Mouse (Mus musculus): Measurements from ENCODE around the gene Spsb2.
A peak's percentile ranks its signal among the peaks of the same experiment; 100 is the strongest.
"Not testable (repeated sequence)": the region's sequence is repeated elsewhere in the genome, so short reads cannot be mapped to it uniquely, and the experiment has no call there.

Spsb2 gene

DNA sequence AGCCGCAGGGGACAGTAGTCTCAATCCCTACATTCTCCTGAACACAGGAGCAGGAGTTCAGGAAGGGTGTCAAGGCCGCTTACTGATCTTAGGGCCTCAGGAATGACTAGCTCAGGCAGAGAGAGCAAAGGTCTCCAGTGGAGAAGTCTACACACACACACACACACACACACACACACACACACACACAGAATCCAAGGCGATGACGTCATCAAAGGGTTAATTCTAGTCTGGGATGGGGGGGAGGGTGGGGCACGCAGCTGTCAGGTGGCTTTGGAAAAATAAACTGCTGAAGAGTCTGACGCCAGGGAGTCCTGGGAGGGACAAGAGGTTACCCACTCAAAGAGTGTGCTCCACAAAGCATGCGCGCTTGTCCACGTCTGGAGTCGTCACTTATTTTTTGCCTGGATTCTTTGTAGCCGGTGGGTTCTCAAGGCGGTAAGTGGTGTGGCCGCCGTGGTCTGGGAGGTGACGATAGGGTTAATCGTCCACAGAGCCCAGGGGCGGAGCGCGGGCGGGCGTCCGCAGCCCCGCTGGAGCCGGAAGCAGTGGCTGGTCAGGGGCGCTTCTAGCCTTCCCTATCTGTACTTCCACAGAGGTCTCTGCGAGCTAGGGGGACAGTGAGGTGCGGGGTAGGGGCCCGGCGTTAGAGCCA, at the start of gene Spsb2:
Gene Spsb2, plus strand, starts transcription at position 304 of the 655 bp plus-strand sequence.
- peak; percentile 60 for DNase-seq

GRCm38 (mm10) chr6:124758849-124759232, 49.6 kb upstream of the Spsb2 start:
- DNase-seq, result peak; percentile 30

GRCm38 (mm10) chr6:124759259-124759658, 49.2 kb upstream of the Spsb2 start:
- peak; percentile 83 for DNase-seq

- DNase-seq, result no peak
These were observed 42.5 kb upstream of the Spsb2 start for GRCm38 (mm10) chr6:124765951-124766350.

- DNase-seq, result no peak
These were observed 40.9 kb upstream of the Spsb2 start for GRCm38 (mm10) chr6:124767536-124767919.

DNA sequence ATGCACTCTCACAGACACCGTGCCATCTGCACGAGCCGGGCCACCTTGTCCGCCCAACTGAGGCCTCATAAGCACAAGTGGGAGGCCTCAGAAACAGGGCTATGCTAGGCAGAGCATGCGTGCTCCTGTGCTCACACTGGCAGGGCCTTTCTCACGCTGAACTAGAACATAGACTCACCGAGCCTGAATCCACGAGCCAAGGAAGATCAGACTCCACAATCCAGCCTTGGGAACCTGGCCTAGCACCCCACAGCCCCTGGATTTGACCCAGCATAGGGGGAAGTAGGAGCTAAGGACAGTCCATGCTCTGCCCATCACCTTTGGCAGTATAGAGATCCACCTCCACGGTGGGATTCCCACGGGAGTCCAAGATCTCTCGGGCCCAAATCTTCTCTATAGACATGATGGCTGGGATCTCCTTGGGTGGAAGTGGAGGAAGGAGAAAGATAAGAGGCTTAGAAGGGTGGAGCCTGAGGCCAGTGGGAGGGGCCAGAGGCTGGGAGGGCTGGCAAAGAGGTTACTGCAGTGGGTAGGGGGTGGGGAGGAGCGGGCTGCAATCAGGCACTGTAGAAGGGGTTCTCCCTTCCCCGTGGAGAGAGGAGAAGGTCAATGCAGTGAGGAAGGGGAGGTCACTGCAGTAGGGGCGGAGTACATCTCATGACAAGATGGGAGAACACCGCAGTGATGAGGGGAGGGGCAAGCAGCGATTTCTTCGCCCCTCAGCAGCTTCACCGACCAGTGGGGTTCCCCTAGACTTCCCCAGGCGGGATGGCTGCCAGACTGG, 40.3 kb upstream of the Spsb2 start:
- peak; percentile 71 for DNase-seq

- DNase-seq, result no peak
These were observed 39.8 kb upstream of the Spsb2 start for GRCm38 (mm10) chr6:124768704-124769044.

DNA sequence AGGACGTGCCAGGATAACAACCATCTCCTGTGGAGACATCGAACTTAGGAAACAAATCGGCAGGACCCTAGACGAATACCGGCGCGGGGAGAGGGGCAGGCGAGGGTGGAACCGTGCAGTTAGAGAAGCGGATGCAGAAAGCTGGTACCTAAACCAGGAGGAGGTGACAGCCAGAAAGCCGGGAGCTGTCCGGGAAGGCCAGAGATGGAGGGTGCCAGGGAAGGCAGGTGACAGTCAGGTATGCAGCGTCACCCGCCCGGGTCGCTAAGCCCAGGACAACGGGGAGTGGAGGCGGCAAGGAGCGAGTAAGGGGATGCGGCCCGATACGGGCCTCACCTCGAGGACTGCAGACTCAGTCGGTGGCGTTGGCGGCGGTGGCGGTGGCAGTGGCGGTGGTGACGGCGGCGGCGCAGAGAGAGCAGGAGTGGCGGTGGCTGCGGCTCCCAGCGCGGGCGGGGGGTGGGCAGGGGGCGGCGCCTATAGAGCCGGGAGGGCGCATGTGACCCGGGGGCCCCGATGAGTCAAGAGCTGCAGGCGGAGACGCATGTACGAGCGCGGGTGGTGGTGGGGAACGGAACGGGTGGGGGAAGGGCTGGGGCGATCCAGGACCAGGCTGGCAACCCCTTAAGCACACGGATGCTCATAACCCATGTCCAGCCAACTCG, 39.2 kb upstream of the Spsb2 start, which contains the start of gene Eno2:
Gene Eno2, minus strand, starts transcription at position 573 of the 665 bp plus-strand sequence.
- peak; percentile 75 for DNase-seq

DNA sequence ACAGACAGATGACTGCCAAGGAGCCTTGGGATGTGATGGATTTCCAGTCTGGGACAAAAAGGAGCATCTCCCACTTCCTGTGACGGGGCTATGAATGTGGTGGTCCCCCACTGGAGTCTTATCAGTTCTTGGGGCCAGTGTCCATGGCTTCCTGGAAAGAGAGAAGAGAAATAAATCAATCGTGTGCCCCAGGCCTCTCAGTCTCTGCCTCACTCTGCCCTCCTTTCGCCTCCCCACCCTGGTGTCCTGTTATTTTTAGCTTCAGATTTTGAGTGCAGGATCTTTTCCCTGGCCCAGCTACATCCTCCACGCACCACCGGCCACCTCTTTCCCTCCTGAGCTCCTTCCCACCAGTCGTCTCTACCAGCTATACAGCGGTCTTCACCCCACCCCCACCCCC, 38.4 kb upstream of the Spsb2 start:
- DNase-seq, result no peak

DNA sequence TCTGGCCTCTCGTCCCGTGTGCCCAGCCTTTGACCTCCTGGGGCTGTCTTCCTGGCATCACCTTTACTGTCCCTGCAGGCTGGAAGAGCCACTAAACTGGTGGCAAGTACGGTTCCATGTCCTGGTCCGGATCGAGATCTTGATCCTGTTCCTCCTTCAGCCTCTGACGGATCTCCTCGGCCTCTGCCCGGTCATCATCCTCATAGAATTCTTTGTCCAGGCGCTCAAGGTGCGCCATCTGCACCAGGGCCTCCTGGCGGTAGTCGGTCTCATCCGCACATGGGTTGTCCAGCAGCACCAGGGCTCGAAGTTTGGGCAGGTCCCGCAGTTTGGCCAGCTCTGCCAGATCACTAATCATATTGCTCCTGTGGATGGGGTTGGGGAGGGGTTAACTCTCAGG, 38.0 kb upstream of the Spsb2 start:
- DNase-seq, result peak; percentile 53

DNA sequence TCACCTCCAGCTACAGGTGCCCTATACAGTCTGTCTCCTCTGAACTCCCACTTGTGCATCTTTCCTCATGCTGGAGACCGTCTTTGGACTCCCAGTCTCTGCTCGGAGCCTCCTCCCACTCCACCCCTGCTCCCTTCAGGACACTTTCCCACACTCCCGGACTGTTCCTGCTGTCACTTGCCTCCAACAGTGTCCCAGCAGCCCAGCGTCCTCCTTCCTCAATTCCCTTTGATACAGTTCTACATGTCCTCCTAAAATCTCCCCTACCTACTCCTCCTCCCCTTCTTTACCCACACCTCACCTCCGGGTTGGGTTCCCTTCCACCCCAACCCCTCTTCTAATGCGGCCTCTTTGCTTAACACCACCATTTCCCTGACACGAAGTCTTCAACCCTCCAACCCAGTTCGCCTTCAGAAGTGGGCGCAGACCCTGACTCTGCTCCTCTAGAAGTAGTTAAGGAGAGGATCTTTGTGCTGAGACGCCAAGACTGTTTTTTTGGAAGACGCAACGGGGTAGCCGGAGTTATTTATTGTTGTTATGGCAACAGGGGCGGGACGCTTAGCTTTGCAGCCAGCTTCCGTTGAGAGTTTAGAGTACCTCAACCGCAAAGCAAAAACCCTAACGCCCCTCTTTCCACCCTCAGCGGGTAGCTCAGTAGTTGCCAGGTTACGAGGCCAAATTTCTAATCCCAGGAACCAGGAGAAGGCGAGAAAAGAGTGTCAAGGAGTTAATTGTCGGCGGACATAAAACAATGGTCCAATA, 29.1 kb upstream of the Spsb2 start, which contains the start of gene Lrrc23:
Gene Lrrc23, minus strand, starts transcription at position 506 of the 762 bp plus-strand sequence.
- peak; percentile 11 for DNase-seq

DNA sequence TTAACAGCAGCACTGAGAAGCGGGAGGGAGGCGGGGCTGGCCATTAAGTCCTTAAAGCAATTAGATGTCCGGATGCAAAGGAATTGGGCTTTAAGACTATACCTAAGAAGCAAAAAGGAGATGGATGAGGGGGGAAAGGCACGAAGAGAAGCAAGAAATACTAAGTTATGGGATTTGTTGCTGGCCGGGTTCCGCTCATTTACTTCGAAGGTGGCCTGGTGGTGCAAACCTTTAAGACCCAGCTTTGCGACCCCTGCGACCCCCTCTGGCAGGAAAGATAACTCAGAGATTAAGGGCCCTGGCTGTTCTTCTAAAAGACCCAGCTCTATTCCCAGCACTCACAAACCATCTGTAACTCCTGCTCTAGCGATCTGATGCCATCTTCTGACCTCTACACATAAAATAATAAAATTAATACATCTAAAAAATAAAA, 28.5 kb upstream of the Spsb2 start:
- DNase-seq, result no peak

- DNase-seq, result no peak
These were observed 27.5 kb upstream of the Spsb2 start for GRCm38 (mm10) chr6:124780917-124781316.

- no peak for DNase-seq
These were observed 26.0 kb upstream of the Spsb2 start for GRCm38 (mm10) chr6:124782436-124782835.

DNA sequence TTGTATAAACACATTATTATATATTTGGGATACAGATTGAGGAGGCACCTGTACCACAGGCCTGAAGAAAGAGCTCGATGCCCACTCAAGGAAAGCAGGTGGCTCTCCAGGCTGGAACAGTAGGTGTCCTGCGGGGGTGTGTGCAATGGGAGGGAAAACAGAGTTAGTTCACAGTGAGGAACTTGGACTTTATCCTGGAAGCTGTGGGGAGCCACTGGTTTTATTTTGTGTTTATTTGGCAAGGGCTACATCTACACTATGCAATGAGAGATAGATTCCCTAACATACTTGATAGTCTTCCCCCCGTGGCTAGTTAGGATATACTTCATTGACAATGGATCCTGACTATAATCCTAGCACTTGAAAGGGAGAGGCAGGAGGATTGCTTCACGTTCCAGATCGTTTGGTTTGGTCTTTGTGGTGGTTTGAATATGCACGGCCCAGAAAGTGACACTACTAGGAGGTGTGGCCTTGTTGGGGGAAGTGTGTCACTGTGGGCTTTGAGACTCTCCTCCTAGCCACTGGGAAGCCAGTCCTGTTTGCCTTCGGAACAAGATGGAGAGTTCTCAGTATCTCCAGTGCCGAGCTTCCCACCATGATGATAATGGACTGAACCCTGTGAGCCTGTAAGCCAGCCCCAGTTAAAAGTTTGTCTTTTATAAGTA, 21.6 kb upstream of the Spsb2 start:
- peak; percentile 84 for DNase-seq

- DNase-seq, result peak; percentile 35
These were observed 20.7 kb upstream of the Spsb2 start for GRCm38 (mm10) chr6:124787722-124788121.

DNA sequence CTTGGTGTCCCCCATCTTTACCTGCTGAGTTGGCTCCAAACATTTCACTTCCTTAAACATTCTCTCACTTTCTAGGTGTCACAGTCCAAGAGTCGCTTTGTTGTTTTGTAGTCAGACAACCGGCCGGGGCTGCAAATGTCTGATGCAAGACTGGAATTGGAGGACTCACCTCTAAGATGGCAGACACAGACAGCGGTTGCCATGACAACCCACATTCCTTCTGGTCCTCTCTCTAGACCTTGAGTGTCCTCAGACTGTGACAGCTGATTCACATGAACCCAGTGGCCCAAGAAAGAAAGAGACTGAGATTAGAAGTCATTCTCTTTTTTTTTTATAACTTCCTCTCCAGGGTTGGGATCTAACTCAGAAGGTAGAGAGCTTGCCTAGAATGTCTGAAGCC, 18.9 kb upstream of the Spsb2 start:
- DNase-seq, result peak; percentile 8

DNA sequence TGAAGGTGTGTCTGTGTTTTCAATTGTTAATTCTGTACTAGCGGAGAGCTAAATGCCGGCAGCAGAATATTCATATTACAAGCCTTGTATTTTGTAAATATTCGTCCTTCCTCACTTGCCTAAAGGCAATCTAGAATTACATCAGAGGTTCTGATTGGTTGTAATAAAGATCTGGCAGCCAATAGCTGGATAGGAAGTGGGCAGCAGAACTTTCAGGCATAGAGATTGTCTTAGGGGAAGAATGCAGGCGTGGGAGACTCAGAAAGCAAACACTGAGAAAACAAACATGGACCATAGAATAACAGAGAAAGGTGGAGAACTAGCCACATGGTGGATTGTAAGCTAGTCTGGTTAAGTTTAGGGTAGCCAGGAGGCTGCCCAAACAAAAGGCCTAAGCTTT, 18.3 kb upstream of the Spsb2 start:
- DNase-seq, result no peak

- DNase-seq, result no peak
These were observed 16.6 kb upstream of the Spsb2 start for GRCm38 (mm10) chr6:124791911-124792310.

GRCm38 (mm10) chr6:124795781-124796180, 12.7 kb upstream of the Spsb2 start:
- DNase-seq, result no peak

- no peak for DNase-seq
These were observed 12.3 kb upstream of the Spsb2 start for GRCm38 (mm10) chr6:124796200-124796599.

- not testable (repeated sequence) for DNase-seq
These were observed 6.1 kb upstream of the Spsb2 start for GRCm38 (mm10) chr6:124802400-124802799.
